ENCODE assay signal across 24 mouse cellular contexts in the genomic region with DNA sequence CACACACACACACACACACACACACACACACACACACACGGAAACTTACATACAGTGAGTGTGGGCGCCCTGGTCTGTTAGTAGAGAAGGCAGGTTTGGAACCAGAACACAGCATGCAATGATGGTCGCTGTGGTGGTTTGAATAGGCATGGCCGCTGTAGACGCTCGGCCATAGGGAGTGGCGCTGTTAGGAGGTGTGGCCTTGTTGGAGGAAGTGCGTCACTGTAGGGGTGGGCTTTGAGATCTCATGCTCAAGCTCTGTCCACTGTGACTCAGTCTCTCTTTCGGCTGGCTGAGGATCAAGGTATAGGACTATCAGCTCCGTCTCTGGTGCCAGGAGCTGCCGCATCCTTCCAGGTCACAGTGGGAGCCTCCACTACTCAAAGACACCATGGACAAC. TPM values are rescaled to one million over a fixed set of nuclear protein-coding genes. Genes with fewer than 3 reads are reported as not detected.
DNase-seq lines count a peak whose midpoint lies in the region; ATAC-seq and TF ChIP-seq lines count a peak whose summit lies in the region.
"Had no signal": no experiment of that assay in that cellular context is flagged by ENCODE, and none has a peak within 500 bp of the region (broad histone marks: within the 10 kb centered on the region; RNA-seq: fewer than 3 reads in every experiment).

No protein-coding gene starts in this region.

- ATAC-seq in intestine, postnatal 0 days, result no peak
- ATAC-seq: forebrain, embryonic 13.5 days; forebrain, embryonic 15.5 days; forebrain, postnatal 0 days had no signal

- H3K27ac ChIP-seq in ES-Bruce4 (ENCODE audit: insufficient read depth, low read length) (no peak overlapping the region), ES-E14 (ENCODE audit: insufficient read depth, low read depth, low read length, poor library complexity, severe bottlenecking) (peak overlapping the region; percentile 50; the same call in 1 of the 2 replicates)
- H3K27ac ChIP-seq in intestine, postnatal 0 days (ENCODE audit: low read depth, low read length), result no peak overlapping the region
- no peak overlapping the region for H3K27ac ChIP-seq in forebrain, embryonic 10.5 days
- H3K27ac ChIP-seq: embryonic facial prominence, embryonic 13.5 days; embryonic facial prominence, embryonic 15.5 days; forebrain, embryonic 13.5 days; forebrain, embryonic 15.5 days had no signal

- 95% methylated on average over 11 of the region's 11 CpGs for WGBS in intestine, postnatal 0 days
- 93% methylated on average over 11 of the region's 11 CpGs for WGBS in forebrain, embryonic 10.5 days

- no peak overlapping the region for H3K4me2 ChIP-seq in intestine, postnatal 0 days (replicated peaks; ENCODE audit: low read depth)
- H3K4me2 ChIP-seq: embryonic facial prominence, embryonic 13.5 days; embryonic facial prominence, embryonic 15.5 days; forebrain, embryonic 13.5 days; forebrain, embryonic 15.5 days had no signal

- no peak for TF ChIP-seq POLR2A in ES-Bruce4 (IDR thresholded peaks at IDR 0.05; ENCODE audit: insufficient read depth, low read length)

- DNase-seq in ES-E14 (ENCODE audit: low read depth, low spot score), result no peak
- DNase-seq in ZHBTc4 (ENCODE audit: low read depth, low spot score), result peak; percentile 88
- DNase-seq in forebrain, embryonic 10.5 days (ENCODE audit: extremely low spot score, low spot score), result no peak
- DNase-seq in heart, postnatal 10 days, result no peak
- DNase-seq: adrenal gland, adult 2 months; adrenal gland, postnatal 10 days; adrenal gland, postnatal 25 days; cerebellum, adult 11 months; cerebellum, adult 18-20 months; cerebellum, adult 8-10 months; cerebellum, adult 9-11 months; cerebellum, postnatal 14 days; cerebellum, postnatal 36 days; embryo, embryonic 11 days; forebrain, postnatal 0 days had no signal

- H3K9me3 ChIP-seq in E14TG2a.4 (ENCODE audit: low read length) (peaks cover 6% of the 10 kb centered on the region; the same call in 1 of the 2 replicates), ES-Bruce4 (replicated peaks; ENCODE audit: control insufficient read depth, insufficient read depth, low read length, poor library complexity, severe bottlenecking) (no peaks in the 10 kb centered on the region), ES-E14 (ENCODE audit: control insufficient read depth, insufficient read depth, low read depth, low read length) (no peaks in the 10 kb centered on the region)
- H3K9me3 ChIP-seq in intestine, postnatal 0 days (ENCODE audit: control insufficient read depth), result 0 out of 2 replicates have a peak, but pooled peaks cover 3% of the 10 kb centered on the region
- H3K9me3 ChIP-seq in forebrain, embryonic 10.5 days, result no peaks in the 10 kb centered on the region
- H3K9me3 ChIP-seq: embryonic facial prominence, embryonic 13.5 days; embryonic facial prominence, embryonic 15.5 days; forebrain, embryonic 13.5 days; forebrain, embryonic 15.5 days had no signal

- H3K36me3 ChIP-seq in E14TG2a.4 (ENCODE audit: insufficient read depth, low read length) (peaks cover 65% of the 10 kb centered on the region), ES-Bruce4 (ENCODE audit: control insufficient read depth, insufficient read depth, low read length, poor library complexity, severe bottlenecking) (no peaks in the 10 kb centered on the region), ES-E14 (ENCODE audit: control insufficient read depth, insufficient read depth, low read length, poor library complexity, severe bottlenecking) (peaks cover 2% of the 10 kb centered on the region; the same call in 1 of the 2 replicates)
- no peaks in the 10 kb centered on the region for H3K36me3 ChIP-seq in intestine, postnatal 0 days (ENCODE audit: control insufficient read depth, insufficient read depth)
- no peaks in the 10 kb centered on the region for H3K36me3 ChIP-seq in forebrain, embryonic 10.5 days (replicated peaks)
- H3K36me3 ChIP-seq: embryonic facial prominence, embryonic 13.5 days; embryonic facial prominence, embryonic 15.5 days; forebrain, embryonic 15.5 days had no signal

- TF ChIP-seq EP300 in ES-Bruce4 (IDR thresholded peaks at IDR 0.05; ENCODE audit: insufficient read depth, low read depth, low read length), result no peak

- H3K4me3 ChIP-seq in E14TG2a.4 (replicated peaks; ENCODE audit: low read length) (peak overlapping the region; percentile 89), ES-Bruce4 (ENCODE audit: low read depth, low read length) (peak overlapping the region; percentile 69), ES-E14 (ENCODE audit: insufficient read depth in 1 of 2, low read depth in 1 of 2, low read length in 2 of 2, poor library complexity in 1 of 2, severe bottlenecking in 1 of 2) (peak overlapping the region; percentile 80 to 92)
- H3K4me3 ChIP-seq in intestine, postnatal 0 days (ENCODE audit: low read depth, low read length), result no peak overlapping the region
- H3K4me3 ChIP-seq in forebrain, embryonic 10.5 days, result no peak overlapping the region
- H3K4me3 ChIP-seq: embryonic facial prominence, embryonic 13.5 days; embryonic facial prominence, embryonic 15.5 days; erythroblast, embryonic 14.5 days; forebrain, embryonic 13.5 days; forebrain, embryonic 15.5 days had no signal

- in situ Hi-C loops in ES-E14 (cut with MboI; ENCODE audit: low sequenced_read_pairs in 2 of 2, unreplicated experiment in 2 of 2), result no loop called here

- no peak for TF ChIP-seq CTCF in E14TG2a.4 (conservative IDR thresholded peaks at IDR 0.05; ENCODE audit: low read length)
- no peak for TF ChIP-seq CTCF in ES-Bruce4 (IDR thresholded peaks at IDR 0.05; ENCODE audit: low read depth, low read length)
- no peak for TF ChIP-seq CTCF in intestine, postnatal 0 days (IDR thresholded peaks at IDR 0.05; ENCODE audit: low read depth)

- H3K9ac ChIP-seq in ES-Bruce4 (ENCODE audit: low read depth, poor library complexity, severe bottlenecking), result peak overlapping the region; percentile 14; the same call in 1 of the 2 replicates
- H3K9ac ChIP-seq in ES-E14 (ENCODE audit: insufficient read depth, low read depth, low read length, poor library complexity, severe bottlenecking), result peak overlapping the region; percentile 85
- H3K9ac ChIP-seq in intestine, postnatal 0 days (ENCODE audit: low read depth, low read length), result no peak overlapping the region
- H3K9ac ChIP-seq: embryonic facial prominence, embryonic 13.5 days; embryonic facial prominence, embryonic 15.5 days; forebrain, embryonic 13.5 days; forebrain, embryonic 15.5 days; forebrain, postnatal 0 days had no signal

- H3K27me3 ChIP-seq in E14TG2a.4 (ENCODE audit: insufficient read depth, low read length), result no peaks in the 10 kb centered on the region
- no peaks in the 10 kb centered on the region for H3K27me3 ChIP-seq in ES-Bruce4 (ENCODE audit: control insufficient read depth, insufficient read depth, low read length, poor library complexity, severe bottlenecking)
- no peaks in the 10 kb centered on the region for H3K27me3 ChIP-seq in intestine, postnatal 0 days (replicated peaks; ENCODE audit: control insufficient read depth, insufficient read depth, low read length)
- peaks cover 12% of the 10 kb centered on the region; the same call in 1 of the 2 replicates for H3K27me3 ChIP-seq in forebrain, embryonic 10.5 days (ENCODE audit: poor library complexity, severe bottlenecking)
- H3K27me3 ChIP-seq: embryonic facial prominence, embryonic 13.5 days; embryonic facial prominence, embryonic 15.5 days; forebrain, embryonic 13.5 days; forebrain, embryonic 15.5 days had no signal

- intact Hi-C loops in heart, postnatal 10 days (cut with DNase I), result no loop called here

- H3K4me1 ChIP-seq in E14TG2a.4 (replicated peaks; ENCODE audit: low read depth, low read length) (peaks cover 66% of the 10 kb centered on the region), ES-Bruce4 (ENCODE audit: control insufficient read depth, insufficient read depth, low read length) (peaks cover 2% of the 10 kb centered on the region), ES-E14 (ENCODE audit: control insufficient read depth in 2 of 2, insufficient read depth in 2 of 2, low read length in 2 of 2, poor library complexity in 1 of 2) (peaks cover 3 to 22% of the 10 kb centered on the region in 2 experiments; a peak in 2 of 4 replicates)
- H3K4me1 ChIP-seq in intestine, postnatal 0 days (replicated peaks; ENCODE audit: control insufficient read depth, insufficient read depth, low read length), result no peaks in the 10 kb centered on the region
- H3K4me1 ChIP-seq in forebrain, embryonic 10.5 days, result no peaks in the 10 kb centered on the region
- H3K4me1 ChIP-seq: embryonic facial prominence, embryonic 13.5 days; embryonic facial prominence, embryonic 15.5 days; forebrain, embryonic 13.5 days; forebrain, embryonic 15.5 days had no signal

TF ChIP-seq in ES-E14, 5 proteins besides CTCF, POLR2A, EP300 and RAD21:
- no peak for TF ChIP-seq HCFC1 (IDR thresholded peaks at IDR 0.05; ENCODE audit: borderline replicate concordance, insufficient read depth, low read length)
- no peak for TF ChIP-seq CHD2 (IDR thresholded peaks at IDR 0.05; ENCODE audit: low read depth, low read length)
- TF ChIP-seq MAFK (IDR thresholded peaks at IDR 0.05; ENCODE audit: insufficient read depth, low read depth, low read length), result no peak
- TF ChIP-seq ZNF384 (IDR thresholded peaks at IDR 0.05; ENCODE audit: low read depth, low read length), result no peak
- no peak for TF ChIP-seq ZC3H11A (IDR thresholded peaks at IDR 0.05; ENCODE audit: borderline replicate concordance, low read depth, low read length)

RNA-seq across cellular contexts. Expression of a gene that starts 14.6 kb away (rescaled TPM):
- 25.1 and 28.5 TPM in 2 replicates for polyA plus RNA-seq in ES-Bruce4 (2011; ENCODE audit: insufficient read depth, insufficient read length, low read depth, missing spikeins)
- total RNA-seq in ES-E14 (2012; rRNA removed), result 20.3 and 21.6 TPM in 2 replicates
- polyA plus RNA-seq in intestine, postnatal 0 days (2015; fragmentation: Nextera tagmentation; extraction: Ambion mirVana), result 5.9 and 6.4 TPM in 2 replicates
- polyA plus RNA-seq in forebrain, embryonic 10.5 days (2016; fragmentation: Nextera tagmentation; extraction: Ambion mirVana), result 1.3 and 1.8 TPM in 2 replicates
- total RNA-seq in heart, postnatal 10 days (2021), result 10 to 100 TPM; 55.1 to 57.2 TPM
- total RNA-seq: MEL had no signal

Comparison
In these comparisons a context has a peak if more than half of its experiments do, and no peak if none do; other contexts are left out.
1. H3K4me3 ChIP-seq: peak in E14TG2a.4 (single experiment), ES-Bruce4 (single experiment) and ES-E14 (2 of 2); none in intestine, postnatal 0 days (single experiment) and forebrain, embryonic 10.5 days (single experiment).